Mouse (Mus musculus) erythroblast, embryonic 14.5 days (primary cell): Measurements from ENCODE around the gene Cd164l2.

Experiments
- GATA1 ChIP-seq: IDR thresholded peaks from 2 replicates; pipeline ENCODE4 v1.6.1; 2012; ENCODE audit warnings: low read length, inconsistent platforms, mixed read lengths
- TAL1 ChIP-seq: IDR thresholded peaks from 3 replicates; pipeline ENCODE4 v1.6.1; 2012; ENCODE audit warnings: low read length, inconsistent platforms, mixed read lengths

DNA sequence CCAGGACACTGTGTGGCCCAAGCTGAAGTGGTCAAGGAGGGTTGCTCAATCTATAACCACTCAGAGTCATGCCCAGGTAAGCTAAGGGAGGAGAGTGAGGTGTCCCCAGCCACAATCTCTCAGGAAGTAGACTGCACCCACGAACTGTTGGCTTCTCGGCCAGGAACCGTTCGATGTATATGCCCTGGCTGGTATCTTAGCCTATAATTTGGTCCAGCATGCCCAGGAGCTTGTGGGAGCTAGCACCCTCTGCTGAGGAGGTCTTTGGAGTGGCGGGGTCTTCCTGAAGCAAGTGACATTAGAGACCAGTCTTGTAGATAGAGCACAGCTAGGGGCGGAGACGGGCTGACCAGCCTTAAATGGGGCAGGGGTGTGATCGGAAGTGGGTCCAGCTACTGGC, 9.8 kb downstream of the Cd164l2 start:
- TF ChIP-seq GATA1 (no peak), TAL1 (no peak)
